Mouse (Mus musculus) erythroblast, adult 5-6 weeks (primary cell): ENCODE data around the gene Frmd4b. TPM values are rescaled to one million over a fixed set of nuclear protein-coding genes. Genes with fewer than 3 reads are reported as not detected.

Source experiments
- ATAC-seq: replicated peaks from 2 replicates; pipeline ENCODE4 v1.8.0; 2016; ENCODE audit warnings: moderate number of reproducible peaks, mild to moderate bottlenecking, moderate TSS enrichment, inconsistent platforms; ENCODE audit not compliant: poor library complexity, low FRiP score, severe bottlenecking
- total RNA-seq, 2 experiments: library from RNA; stranded (forward) in 1 of 2; stranded (reverse) in 1 of 2; fragments of 150-400 nt in 1 of 2; fragments of 200-764, 138-1000 nt in 1 of 2; gene quantifications; 2 replicates each; pipeline versions ENCODE4 v1.2.3 to v1.2.4; 2015 to 2017; ENCODE audit warnings: low replicate concordance in 2 of 2

Gene Frmd4b
- total RNA-seq, 2 experiments from 2014 or later = 2.9 to 6.1 TPM

DNA sequence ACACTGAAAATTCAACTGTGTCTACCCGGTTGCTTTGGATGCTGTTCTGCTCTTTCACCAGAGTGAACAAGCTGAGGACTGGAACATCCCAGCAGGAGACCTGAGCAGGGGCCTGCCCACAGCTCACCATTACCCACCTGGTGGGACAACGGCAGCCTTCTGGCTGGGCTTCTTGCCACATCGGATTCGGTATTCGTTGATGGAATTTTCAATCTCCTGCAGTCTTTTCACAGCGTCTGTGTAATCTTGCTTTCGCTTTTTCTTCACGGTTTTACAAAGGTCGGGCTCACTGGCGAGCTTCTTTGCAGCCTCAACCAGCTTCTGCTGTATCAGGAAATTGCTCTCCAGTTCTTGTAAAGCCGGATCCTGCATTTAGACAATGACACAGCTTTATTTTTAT, 312.3 kb downstream of the Frmd4b start:
- ATAC-seq = no peak

DNA sequence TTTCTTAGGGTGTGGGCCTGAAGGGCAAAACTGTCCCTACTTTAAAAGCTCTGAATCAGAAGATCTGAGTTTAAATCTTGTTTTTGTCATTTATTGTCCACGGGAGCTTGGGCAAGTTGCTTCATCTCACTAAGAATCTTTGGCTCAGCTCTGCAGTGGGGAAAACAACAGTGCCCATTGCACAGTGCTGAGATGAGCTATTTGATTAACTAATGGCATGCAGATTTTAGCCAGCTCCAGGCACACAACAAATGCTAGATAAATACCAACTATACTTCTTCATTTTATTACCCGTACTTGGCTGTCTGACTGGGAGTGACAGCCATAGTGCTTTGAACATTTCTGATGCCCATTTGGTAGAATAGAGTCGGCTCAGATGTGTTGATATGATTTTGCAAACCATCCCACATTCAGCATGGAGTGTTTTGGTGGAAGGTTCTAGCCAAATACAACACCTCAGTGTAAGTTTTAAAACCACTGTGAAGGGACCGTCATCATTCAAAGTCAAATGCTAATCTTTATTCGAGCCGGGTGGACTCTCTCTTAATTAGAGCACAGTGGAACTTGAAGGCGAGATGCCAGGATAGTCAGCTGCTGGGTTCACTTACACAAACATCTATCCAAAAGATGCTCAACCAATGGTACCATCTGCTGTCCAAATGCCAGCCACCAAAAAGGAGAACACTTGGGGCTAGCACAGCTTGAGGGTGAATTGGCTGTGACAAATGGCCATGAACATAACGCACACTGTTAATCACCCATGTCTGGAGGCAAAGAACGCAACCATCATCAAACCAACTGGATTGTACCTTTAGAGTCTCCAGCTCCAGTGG, 313.8 kb downstream of the Frmd4b start:
- no peak for ATAC-seq

DNA sequence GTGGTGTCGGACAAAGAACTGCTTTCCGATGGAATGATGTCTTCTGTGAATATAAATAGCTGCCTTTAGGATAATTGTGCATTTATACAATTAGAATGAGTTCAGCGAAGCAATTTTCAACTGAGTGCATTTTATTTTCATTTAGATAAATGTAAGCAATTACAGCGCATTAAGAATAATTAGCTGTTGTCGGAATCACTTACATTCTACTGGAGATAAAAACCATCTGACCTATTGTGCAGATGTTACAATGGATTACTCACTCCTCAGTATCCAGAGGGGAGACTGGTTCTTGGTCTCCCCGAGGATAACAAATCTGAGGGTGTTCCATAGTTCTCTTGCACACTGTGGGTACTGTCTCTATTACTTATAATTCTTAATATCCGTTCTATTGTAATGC, 315.0 kb downstream of the Frmd4b start:
- ATAC-seq = no peak

DNA sequence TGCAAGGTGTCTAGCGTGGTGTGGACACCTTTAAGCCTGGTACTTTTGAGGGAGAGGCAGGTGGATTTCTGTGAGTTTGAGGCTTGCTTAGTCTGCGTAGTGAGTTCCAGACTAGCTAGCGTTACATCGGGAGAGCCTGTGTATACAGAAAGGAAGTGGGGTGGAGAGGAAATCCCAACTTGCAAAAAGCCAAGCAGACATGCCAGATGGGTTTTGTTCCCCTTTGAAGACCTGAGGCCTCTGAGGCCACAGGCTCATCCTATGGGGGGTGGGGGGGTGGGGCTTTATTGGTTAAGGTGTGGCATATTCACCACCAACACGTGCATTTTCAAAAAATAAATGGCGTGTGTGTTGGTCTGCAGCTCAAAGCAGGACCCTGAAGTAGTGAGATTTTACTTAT, 316.7 kb downstream of the Frmd4b start:
- no peak for ATAC-seq

GRCm38 (mm10) chr6:97300180-97300579, 317.2 kb downstream of the Frmd4b start:
- no peak for ATAC-seq

DNA sequence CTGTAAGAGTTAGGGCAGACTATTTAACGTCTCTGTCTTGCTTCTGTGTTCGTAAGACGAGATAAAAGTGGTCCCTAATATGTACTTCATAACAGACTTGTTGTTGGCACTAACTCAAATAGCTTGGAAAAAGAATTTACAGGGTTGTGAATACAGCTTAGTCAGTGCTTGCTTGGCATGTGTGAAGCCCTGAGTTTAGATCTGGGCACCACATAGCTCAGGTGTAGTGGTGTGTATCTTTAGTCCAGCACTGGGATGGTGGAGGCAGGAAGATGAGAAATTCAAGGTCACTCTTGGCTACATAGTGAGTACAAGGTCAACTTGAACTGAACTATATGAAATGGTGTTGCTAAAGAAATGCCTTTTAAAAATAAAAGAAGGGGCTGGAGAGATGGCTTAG, 320.2 kb downstream of the Frmd4b start:
- no peak for ATAC-seq

DNA sequence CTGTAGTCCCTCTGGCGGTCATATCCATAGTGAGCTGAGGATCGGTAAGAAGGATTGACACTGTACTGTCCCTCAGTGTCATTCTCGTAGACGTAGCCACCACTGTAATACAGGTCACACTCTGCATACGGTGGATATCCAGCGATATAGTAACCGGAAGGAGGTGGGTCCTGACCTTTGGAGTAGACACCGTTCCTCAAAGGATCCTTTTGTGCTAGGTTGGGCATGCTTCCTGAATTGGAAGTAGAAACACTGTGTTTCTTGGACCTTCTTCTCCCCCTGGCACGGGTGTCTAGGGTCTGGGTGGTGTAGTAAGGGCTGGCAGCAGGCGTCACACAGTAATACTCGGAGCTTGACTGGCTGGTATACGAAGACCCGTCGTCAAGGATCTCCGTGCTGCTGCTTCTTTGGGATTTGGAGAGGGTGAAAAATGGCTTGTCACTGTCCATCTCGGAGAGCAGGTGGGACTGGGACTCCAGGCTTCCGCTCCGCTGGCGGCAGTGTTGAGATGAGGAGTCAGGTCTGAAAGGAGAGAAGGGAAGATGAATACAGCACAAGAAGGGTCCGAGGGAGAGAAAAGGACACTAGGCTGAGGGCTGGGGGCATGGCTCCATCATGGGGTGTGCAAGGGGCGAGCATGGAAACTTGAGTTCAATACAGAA, 321.3 kb downstream of the Frmd4b start:
- no peak for ATAC-seq

DNA sequence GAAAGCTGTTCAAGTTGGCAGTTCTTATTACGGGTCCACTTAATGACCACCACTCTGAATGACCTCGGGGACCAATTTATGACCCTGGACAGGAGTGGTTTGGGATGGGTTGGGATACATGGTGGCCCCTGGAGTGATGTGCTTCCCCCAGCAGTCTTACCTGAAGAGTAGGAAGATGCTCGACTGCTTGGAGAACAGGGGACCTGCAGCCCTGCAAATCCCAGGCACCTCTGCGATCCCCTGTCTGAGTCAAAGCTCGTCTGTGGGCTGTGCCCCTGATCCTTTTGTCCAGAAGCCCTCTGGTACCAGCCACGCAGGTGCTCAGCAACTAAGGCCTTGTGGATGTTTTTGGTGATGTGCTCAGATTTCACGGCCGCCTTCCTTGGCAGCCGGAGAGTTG, 321.9 kb downstream of the Frmd4b start:
- no peak for ATAC-seq

DNA sequence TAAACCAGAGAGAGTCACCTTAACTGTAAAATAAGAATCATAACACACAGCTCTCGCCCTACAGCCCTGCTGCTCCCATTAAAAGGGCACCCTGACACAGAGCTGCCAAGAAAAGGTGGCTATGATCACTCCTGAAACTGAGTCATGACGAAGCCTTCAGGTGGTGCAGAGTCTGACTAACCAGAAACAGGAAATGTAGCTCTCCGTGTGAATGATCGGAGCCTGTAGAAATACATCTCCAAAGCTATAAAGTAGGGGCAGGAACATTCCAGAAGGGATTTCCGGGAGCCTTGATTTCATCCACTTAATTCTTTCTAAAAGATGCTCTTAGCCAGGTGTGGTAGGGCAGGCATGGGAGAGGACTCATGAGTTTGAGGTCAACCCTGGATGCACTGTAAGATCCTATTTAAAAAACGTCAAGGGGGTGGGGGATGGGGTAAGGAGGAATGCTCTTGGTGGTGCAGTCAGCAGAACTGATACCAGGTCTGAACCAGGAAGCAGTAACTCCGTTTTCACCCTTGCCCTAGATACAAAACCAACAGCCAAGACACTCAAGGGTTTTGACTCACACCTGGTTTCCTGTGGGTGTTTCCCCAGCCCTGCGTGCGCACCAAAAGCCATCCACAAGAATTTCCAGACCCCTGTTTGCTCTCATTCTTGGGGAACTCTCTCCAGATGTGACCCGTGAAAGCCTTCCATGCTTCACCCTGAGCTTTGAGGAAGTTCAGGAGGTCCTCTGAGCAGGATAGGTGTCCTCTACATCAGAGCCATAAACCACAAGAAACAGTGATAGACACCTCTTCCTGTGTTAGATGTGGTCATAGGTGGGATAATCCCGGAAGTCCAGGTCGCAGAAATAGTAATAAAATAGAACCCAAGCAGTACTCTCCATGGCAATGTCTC, 323.4 kb downstream of the Frmd4b start:
- no peak for ATAC-seq

- no peak for ATAC-seq
Observed at GRCm38 (mm10) chr6:97292894-97293293, 324.4 kb downstream of the Frmd4b start.

- ATAC-seq = no peak
Observed at GRCm38 (mm10) chr6:97292096-97292495, 325.2 kb downstream of the Frmd4b start.

DNA sequence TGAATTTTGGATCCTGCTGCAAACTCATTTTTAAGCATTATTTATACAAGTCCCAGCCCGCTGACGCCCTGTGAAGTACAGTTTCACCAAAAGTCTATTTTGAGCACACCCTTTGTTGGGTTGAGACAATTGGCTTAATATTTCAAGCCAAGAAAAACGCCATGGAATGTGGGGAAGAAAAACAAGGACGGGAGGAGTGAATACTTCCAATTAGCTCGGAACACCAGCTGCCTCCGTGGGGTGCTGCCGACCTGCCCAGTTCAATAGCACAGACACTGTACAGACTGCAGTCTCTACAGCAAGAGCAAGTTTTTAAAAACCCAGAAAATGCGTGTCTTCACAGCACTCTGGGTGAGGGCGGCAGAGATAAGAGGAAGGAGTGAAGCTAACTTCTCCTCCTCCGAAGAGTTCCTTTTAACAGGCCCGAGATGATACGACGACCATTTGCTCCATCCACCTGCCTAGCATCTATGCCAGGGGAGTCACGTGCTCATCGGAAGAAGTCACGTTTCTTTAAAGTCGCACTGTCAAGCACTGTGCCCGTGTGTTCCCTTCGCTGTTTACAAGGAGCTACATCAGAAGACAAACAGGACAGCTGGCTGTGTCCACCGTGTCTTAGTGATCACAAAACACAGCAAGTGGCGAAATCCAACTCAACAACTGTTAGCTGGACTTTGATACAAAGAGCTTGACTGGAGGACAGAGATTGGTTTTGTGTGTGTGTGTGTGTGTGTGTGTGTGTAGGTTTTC, 326.0 kb downstream of the Frmd4b start:
- no peak for ATAC-seq

GRCm38 (mm10) chr6:97290687-97291086, 326.7 kb downstream of the Frmd4b start:
- no peak for ATAC-seq

DNA sequence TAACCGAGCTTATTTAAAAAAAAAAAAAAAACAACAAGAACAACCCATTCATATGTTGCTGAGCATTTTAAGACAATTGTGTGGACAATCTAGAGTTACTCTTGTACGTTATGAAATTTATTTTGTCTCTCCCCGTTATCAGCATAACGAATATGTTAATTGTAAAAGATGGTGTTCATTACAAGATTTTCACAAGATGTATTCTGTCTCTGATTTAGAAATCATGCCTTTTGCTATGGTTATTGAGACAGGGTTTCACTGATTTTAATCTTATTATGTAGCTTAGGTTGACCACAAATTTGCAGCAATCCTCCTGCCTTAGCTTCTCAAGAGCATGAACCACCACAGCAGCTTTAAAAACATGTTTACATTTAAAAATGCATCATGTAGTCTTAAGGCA, 327.5 kb downstream of the Frmd4b start:
- no peak for ATAC-seq

GRCm38 (mm10) chr6:97289316-97289820, 328.0 kb downstream of the Frmd4b start:
- no peak for ATAC-seq

- ATAC-seq = no peak
Observed at GRCm38 (mm10) chr6:97288047-97288855, 329.1 kb downstream of the Frmd4b start.

DNA sequence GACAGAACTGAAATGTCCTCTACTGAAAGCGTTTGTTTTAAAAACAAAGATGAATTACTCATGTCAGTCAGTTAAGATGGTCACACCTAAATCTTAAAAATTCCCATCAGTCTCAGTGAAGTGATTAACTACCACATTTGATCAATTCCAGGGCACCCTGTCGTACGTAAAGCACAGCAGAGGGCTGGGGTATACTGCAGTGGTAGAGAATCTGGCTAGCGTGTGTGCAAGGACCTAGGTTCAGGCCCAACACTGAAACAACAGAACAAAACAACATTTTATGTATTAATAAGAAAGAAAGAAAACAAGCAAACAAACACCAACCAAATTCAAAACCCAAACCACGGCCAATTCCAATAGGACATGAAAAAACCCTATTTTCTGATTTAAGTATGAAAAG, 331.0 kb downstream of the Frmd4b start:
- ATAC-seq = no peak

GRCm38 (mm10) chr6:97283676-97284075, 333.7 kb downstream of the Frmd4b start:
- no peak for ATAC-seq

DNA sequence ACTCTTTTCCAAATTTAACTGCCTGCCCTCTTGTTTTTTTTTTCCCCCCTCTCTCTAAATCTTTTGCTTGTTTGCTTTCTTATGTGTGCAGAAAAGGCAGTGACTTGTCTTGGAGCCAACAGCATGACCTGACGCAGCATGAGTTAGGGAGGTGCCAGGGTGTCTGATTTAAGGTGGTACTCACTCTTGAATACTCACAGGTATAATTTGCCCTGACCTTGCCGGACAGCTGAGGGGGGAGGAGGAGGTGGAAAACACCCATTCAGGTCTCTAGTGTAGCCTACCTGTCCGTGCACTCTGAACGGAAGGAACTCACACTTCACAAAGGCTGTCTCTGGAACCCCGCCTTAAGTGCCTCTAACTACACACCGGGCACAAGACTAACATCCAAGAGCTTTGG, 338.5 kb downstream of the Frmd4b start:
- ATAC-seq = no peak
